Mouse (Mus musculus) c-Kit-positive CD71-positive TER-119-positive erythroid progenitor cells, embryonic 14.5 days (primary cell): ENCODE results near the gene Hsf2bp.

Source experiments
- DNase-seq: peaks from one replicate; pipeline ENCODE4 v3.0.0-alpha.2; 2013; ENCODE audit warnings: low spot score

Gene Hsf2bp

GRCm38 (mm10) chr17:31937141-31937554 is 99.0 kb downstream of the Hsf2bp start:
- DNase-seq = no peak

- no peak for DNase-seq
Observed at GRCm38 (mm10) chr17:31935841-31936240, 100.3 kb downstream of the Hsf2bp start.

DNA sequence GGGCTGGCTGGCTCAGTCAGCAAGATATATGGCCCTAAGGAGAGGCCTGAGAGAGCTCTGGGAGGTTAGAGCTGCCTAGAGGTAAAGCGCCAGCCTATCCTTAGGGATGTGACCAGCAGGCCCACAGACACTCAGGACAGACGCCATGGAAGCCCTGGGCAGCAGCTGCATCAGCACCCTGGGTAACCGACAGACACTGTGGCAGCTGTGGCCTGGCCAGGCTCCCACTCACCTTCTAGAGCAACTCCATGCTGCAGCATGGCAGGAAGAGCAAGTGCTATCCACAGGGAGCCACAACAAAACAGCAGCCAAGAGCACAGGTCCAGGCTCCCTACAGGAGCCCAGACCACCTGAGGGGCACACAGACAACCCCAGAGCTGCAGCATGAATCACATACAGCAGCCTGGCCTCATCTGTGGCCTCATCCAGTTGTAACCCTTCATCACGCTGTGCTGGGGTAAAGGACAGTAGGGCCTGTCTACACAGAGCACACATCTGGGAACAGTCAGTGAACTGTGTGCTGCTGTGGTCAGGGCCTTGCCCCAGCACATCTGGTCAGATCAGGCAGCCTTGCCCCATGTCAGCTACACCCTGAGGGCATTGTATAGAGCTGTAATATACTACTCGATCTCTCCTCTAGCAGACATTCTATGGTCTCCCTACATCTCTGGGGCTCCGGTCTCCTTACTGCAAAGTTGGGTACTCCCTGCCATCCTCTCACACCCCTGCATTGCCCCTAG is 100.9 kb downstream of the Hsf2bp start:
- DNase-seq = no peak

GRCm38 (mm10) chr17:31933956-31934355 is 102.2 kb downstream of the Hsf2bp start:
- no peak for DNase-seq

GRCm38 (mm10) chr17:31931499-31931898 is 104.7 kb downstream of the Hsf2bp start:
- DNase-seq = no peak

- DNase-seq = no peak
Observed at GRCm38 (mm10) chr17:31929844-31930715, 106.1 kb downstream of the Hsf2bp start.

- no peak for DNase-seq
Observed at GRCm38 (mm10) chr17:31929032-31929431, 107.1 kb downstream of the Hsf2bp start.

DNA sequence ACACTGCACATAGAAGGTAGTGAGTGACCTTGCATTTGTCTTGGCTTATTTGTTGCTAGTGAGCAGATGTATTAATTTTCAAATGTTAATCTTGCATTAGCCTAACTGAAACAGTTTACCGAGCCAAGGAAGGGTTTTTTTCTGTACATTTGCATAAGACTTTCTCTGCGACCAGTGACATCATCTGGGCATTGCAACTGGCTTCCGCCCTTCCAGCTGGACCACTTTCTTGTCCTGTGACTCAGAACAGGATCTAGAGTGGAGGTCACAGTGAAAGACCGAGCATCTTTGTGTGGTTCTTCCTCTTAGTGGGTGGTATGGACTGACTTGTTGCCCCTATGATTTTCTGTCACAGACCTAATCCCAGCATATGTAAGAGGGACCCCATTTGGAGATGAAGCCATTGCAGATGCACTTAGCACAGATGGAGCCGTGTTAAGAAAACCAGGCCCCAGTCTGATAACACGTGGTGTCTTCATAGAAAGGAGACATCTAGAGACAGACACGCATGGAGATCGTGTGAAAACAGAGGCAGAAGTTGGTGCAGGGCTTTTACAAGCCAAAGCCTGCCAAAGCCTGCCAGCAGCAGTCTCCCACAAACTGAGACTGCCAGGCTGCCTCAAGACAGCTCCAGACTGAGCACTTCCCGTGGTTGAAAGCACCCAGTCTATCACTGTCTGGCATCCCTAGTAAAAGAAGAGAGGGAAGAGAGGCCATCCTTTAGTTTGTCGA is 108.1 kb downstream of the Hsf2bp start:
- DNase-seq = no peak

DNA sequence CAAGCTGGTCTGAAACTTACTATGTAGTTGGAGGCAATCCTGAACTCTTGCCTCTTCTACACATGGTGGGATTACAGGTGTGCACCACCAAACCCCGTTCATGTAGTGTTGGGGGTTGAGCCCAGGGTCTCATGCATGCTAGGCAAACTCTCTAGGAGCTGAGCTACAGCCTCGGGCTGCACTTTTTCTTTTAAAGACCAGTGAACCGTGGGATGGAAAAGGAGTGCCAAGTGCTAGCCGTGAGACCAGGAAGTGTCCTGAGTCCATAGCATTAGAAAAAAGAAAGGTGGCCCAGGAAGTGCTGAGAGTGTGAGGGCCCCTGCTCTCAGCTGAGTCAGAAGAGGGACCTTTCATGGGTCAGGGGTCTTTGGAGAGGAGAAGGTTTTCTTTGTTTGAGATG is 111.9 kb downstream of the Hsf2bp start:
- DNase-seq = no peak

GRCm38 (mm10) chr17:31923310-31923970 is 112.7 kb downstream of the Hsf2bp start:
- DNase-seq = no peak

DNA sequence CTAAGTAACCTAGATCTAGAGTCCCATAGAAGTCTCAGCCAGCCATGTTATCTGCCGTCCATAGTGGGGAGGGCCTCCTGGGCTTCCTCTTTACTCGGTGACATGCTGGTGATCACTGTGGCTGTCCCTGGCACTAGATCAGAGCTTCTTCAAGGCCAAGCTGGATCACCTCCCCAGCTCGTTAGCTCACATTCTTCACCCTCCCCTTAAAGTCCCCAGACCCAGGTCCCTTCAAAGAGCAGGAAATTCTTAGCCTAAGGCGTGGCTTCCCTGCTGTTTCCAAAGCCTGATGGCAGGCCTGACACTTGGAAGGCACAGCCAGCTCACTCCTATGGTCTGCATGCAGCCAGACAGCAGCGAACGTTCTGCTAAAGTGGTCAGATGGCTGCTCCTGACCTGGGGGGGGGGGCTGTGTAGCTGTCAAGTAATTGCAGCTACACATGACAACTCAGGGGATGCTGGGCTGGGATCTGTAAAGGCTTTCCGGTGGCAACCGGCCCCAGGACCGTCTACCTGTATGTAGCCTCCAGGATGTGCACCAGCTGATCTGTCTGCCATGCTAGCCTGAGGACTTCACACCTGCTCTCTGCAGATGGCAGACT is 115.5 kb downstream of the Hsf2bp start:
- no peak for DNase-seq

- DNase-seq = no peak
Observed at GRCm38 (mm10) chr17:31919599-31919998, 116.5 kb downstream of the Hsf2bp start.

DNA sequence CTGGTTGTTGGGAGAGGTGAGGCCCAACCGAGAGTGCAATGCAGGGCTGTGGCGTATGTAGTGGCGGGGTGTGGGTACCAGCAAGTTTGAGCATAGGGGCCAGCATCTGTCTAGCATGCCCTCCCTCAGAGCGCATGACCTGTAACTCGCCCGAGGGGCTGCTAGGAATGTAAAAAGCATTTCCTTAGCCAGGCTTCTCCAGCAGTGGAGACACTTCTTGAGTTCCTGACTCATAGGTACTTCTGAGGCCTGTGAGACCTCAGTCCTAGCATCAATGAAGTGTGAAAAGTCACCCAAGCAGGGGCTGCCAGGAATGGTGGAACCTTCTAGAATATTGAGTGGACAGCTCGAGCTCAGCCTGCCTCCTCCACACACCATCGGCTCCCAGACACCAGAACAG is 117.8 kb downstream of the Hsf2bp start:
- DNase-seq = no peak

- no peak for DNase-seq
Observed at GRCm38 (mm10) chr17:31916461-31916775, 119.7 kb downstream of the Hsf2bp start.

DNA sequence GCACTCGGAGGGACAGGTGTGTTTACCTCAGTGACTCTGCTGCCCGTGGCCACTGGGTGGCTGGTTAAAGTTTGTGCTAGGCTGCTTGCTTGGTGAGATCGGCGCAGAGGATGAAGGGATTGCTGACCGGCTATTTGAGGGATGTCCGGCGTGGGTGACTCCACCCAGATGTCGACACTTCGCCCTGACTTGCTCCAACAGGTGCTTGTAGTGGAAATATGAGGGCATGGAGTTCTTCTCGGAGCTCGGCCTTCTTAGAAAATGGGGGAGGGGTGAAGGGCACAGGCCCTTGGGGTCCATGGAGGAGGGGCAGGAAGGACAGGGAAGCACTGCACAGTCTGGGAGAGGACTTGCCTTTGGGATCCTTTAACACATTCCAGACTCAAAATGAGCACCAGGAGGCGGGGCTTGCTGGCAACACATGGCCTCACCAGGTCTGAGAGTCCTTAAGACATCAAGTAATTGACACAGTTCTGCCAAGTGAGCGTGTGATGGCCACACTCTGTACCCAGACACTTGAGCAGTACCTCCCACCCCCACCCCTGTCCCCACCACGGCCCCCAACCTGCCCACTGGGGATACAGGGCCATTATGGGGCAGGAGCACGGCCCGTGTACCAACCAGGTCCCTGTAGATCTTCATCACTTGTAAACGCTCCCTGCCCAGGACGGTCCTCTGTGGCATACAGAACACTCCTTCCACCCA is 120.2 kb downstream of the Hsf2bp start:
- no peak for DNase-seq

- no peak for DNase-seq
Observed at GRCm38 (mm10) chr17:31914323-31914722, 121.8 kb downstream of the Hsf2bp start.

- DNase-seq = no peak
Observed at GRCm38 (mm10) chr17:31912881-31913662, 123.1 kb downstream of the Hsf2bp start.

- no peak for DNase-seq
Observed at GRCm38 (mm10) chr17:31912387-31912786, 123.8 kb downstream of the Hsf2bp start.

GRCm38 (mm10) chr17:31908966-31909365 is 127.2 kb downstream of the Hsf2bp start:
- DNase-seq = no peak

DNA sequence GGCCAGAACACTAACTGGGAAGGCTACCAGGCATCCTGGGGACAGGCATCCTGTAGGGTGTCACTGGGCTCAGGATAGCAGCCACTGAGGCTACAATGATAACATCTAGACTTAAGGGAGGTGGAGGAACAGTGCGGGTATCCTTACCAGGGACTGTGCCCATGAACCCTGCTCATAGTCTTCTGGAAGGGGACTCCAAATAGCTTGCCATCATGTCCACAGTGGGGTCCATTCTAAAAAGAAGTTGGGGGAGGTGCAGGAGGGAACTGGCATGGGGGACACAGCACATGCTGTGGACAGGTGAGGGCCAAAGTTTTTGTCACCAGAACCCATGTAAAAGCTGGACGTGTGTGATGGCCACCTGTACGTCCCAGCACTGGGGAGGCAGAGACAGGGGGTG is 129.7 kb downstream of the Hsf2bp start:
- no peak for DNase-seq
